Mouse (Mus musculus) lung, postnatal 0 days (tissue): ENCODE measurements around the gene Plpp7. TPM values are rescaled to one million over a fixed set of nuclear protein-coding genes. Genes with fewer than 3 reads are reported as not detected.
A peak's percentile ranks its signal among the peaks of the same experiment; 100 is the strongest.

Experiments
- ATAC-seq: fragments of 200-750 bp; cut with Nextera tagmentation; 2 replicates; pipeline ENCODE4 v1.8.0; 2017; ENCODE audit warnings: moderate library complexity
- DNase-seq: peaks from one replicate; pipeline ENCODE4 v3.0.0-alpha.2; 2016; ENCODE audit warnings: low spot score
- H3K27ac ChIP-seq: fragments of 300-500 bp; sonication (generic); 2 replicates; pipeline ENCODE4 v1.5.1; 2014; ENCODE audit warnings: antibody characterized with exemption, mild to moderate bottlenecking, low read length, mixed read lengths
- H3K27me3 ChIP-seq: fragments of 300-500 bp; sonication (generic); replicated peaks from 2 replicates; pipeline ENCODE4 v1.6.1; 2014; ENCODE audit warnings: low read length, mixed read lengths; ENCODE audit not compliant: insufficient read depth
- H3K36me3 ChIP-seq: fragments of 300-500 bp; sonication (generic); 2 replicates; pipeline ENCODE4 v1.6.1; 2014; ENCODE audit warnings: low read length, mixed read lengths; ENCODE audit not compliant: insufficient read depth
- H3K4me1 ChIP-seq: fragments of 300-500 bp; sonication (generic); 2 replicates; pipeline ENCODE4 v1.6.1; 2014; ENCODE audit warnings: antibody characterized with exemption, low read depth, low read length, mixed read lengths; ENCODE audit not compliant: insufficient read depth
- H3K4me2 ChIP-seq: fragments of 300-500 bp; sonication (generic); replicated peaks from 2 replicates; pipeline ENCODE4 v1.6.1; 2014; ENCODE audit warnings: low read depth, mild to moderate bottlenecking, low read length, moderate library complexity, mixed read lengths
- H3K4me3 ChIP-seq: fragments of 300-500 bp; sonication (generic); 2 replicates; pipeline ENCODE4 v1.5.1; 2014; ENCODE audit warnings: low read depth, low read length
- H3K9ac ChIP-seq: fragments of 300-500 bp; sonication (generic); replicated peaks from 2 replicates; pipeline ENCODE4 v1.6.1; 2014; ENCODE audit warnings: low read depth, mild to moderate bottlenecking
- H3K9me3 ChIP-seq: fragments of 300-500 bp; sonication (generic); 2 replicates; pipeline ENCODE4 v1.6.1; 2016; ENCODE audit warnings: low read length, mixed read lengths
- CTCF ChIP-seq: IDR thresholded peaks from 2 replicates; pipeline ENCODE4 v1.5.1; 2016; ENCODE audit warnings: antibody characterized with exemption, mild to moderate bottlenecking
- EP300 ChIP-seq: IDR thresholded peaks from 2 replicates; pipeline ENCODE4 v1.6.1; 2016; ENCODE audit warnings: antibody characterized with exemption, mild to moderate bottlenecking, control low read depth
- WGBS: fragments of 180-500 bp; shearing (Covaris S2); extraction: QIAGEN DNeasy Blood & Tissue Kit; methylation state at CpG from one replicate; pipeline ENCODE4 v1.1.7; 2014; 5-methylcytosine and 5-hydroxymethylcytosine counted together
- polyA plus RNA-seq: library from polyadenylated mRNA; unstranded; fragments of >200 nt; fragmentation: Nextera tagmentation; extraction: Ambion mirVana; gene quantifications from 2 replicates; pipeline ENCODE4 v1.2.1, GENCODE M21; 2015

Plpp7 gene
- 2.4 and 2.5 TPM in 2 replicates for polyA plus RNA-seq

GRCm38 (mm10) chr2:32095351-32096121 is at the start of gene Plpp7:
Plpp7 (plus strand) TSS chr2:32095528.
- peak; percentile 57 for DNase-seq
- 48% methylated on average over 22 of the region's 22 CpGs for WGBS
- Histone ChIP-seq H3K9ac (0 out of 2 replicates have a peak within 1 kb of the TSS, but pooled peaks have one; percentile 26), H3K9me3 (no peaks in the 10 kb centered on the region), H3K4me3 (peak within 1 kb of the TSS; percentile 28; the same call in 1 of the 2 replicates), H3K27me3 (no peaks in the 10 kb centered on the region), H3K4me1 (no peaks in the 10 kb centered on the region), H3K36me3 (no peaks in the 10 kb centered on the region), H3K27ac (no peak within 1 kb of the TSS), H3K4me2 (peak within 1 kb of the TSS; percentile 36)
- TF ChIP-seq CTCF (no peak), EP300 (no peak)
- peak; percentile 73 for ATAC-seq

DNA sequence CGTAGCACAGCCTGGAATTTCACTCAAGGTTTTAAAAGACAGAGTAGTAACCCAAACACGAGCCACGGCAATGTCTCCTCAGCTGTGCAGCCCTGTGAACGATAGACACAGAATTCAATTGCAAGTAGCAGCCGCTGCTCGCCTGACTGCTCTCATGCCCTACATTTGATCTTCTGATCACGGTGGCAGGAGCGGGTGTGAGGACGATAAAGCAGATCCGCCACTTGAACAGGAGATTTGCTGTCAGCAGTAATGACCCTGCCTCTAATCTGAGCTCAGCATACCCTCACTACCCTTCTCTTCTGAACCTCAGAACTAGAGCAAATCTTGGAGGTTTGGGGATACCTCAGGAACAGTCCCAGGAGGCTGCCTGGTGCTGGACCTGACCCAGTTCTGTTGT is 49.3 kb upstream of the Plpp7 start:
- Histone ChIP-seq H3K9ac (no peak overlapping the region), H3K4me2 (no peak overlapping the region), H3K4me3 (no peak overlapping the region), H3K27ac (no peak overlapping the region), H3K9me3 (no peaks in the 10 kb centered on the region), H3K27me3 (no peaks in the 10 kb centered on the region), H3K36me3 (peaks cover 38% of the 10 kb centered on the region), H3K4me1 (no peaks in the 10 kb centered on the region)
- ATAC-seq (no peak), DNase-seq (no peak)
- TF ChIP-seq CTCF = no peak
- no peak for TF ChIP-seq EP300
- WGBS = 85% methylated on average over 10 of the region's 10 CpGs

- Histone ChIP-seq H3K4me1 (no peaks in the 10 kb centered on the region), H3K4me3 (no peak overlapping the region), H3K9ac (no peak overlapping the region), H3K27ac (no peak overlapping the region), H3K9me3 (no peaks in the 10 kb centered on the region), H3K27me3 (no peaks in the 10 kb centered on the region), H3K4me2 (no peak overlapping the region), H3K36me3 (peaks cover 48% of the 10 kb centered on the region)
- ATAC-seq (no peak), DNase-seq (no peak)
- TF ChIP-seq CTCF (no peak), EP300 (no peak)
- 91% methylated on average over 10 of the region's 10 CpGs for WGBS
Observed at GRCm38 (mm10) chr2:32047323-32047722, 48.0 kb upstream of the Plpp7 start.

DNA sequence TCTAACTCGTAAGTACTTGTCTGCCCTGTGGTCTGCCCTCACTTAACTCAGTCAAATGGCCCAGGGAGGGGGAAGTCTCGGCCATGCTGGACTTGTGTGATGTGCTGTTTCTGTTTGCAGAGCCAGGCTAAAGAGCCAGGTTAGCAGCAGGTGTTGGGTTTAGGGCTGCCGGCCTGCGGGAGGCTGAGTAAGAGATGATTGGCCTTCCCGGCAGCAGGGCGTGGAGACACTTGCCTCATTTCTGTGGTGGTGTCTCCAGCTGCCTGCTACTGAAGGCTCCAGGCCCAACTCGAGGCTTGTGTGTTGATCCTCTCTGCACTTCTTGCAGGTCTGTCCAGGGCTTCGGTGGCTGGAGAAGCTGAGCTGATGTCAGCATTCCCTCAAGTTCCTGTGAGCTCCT is 43.5 kb upstream of the Plpp7 start:
- H3K36me3 ChIP-seq = peaks cover 27% of the 10 kb centered on the region; the same call in 1 of the 2 replicates
- WGBS = 72% methylated on average over 8 of the region's 8 CpGs
- no peak overlapping the region for H3K27ac ChIP-seq

GRCm38 (mm10) chr2:32052418-32052817 is 42.9 kb upstream of the Plpp7 start:
- Histone ChIP-seq H3K27ac (no peak overlapping the region), H3K36me3 (peaks cover 27% of the 10 kb centered on the region; the same call in 1 of the 2 replicates), H3K4me3 (no peak overlapping the region), H3K4me2 (no peak overlapping the region), H3K27me3 (no peaks in the 10 kb centered on the region), H3K9ac (no peak overlapping the region), H3K4me1 (no peaks in the 10 kb centered on the region), H3K9me3 (no peaks in the 10 kb centered on the region)
- WGBS = 85% methylated on average over 7 of the region's 7 CpGs
- DNase-seq (no peak), ATAC-seq (no peak)
- TF ChIP-seq CTCF (no peak), EP300 (no peak)

More for the DNA sequence above, 43.5 kb upstream of the Plpp7 start:
- H3K9me3 ChIP-seq = no peaks in the 10 kb centered on the region
- H3K4me3 ChIP-seq = no peak overlapping the region
- ATAC-seq = no peak
- no peaks in the 10 kb centered on the region for H3K4me1 ChIP-seq
- H3K4me2 ChIP-seq = no peak overlapping the region
- TF ChIP-seq EP300 = no peak
- no peak for TF ChIP-seq CTCF
- H3K27me3 ChIP-seq = no peaks in the 10 kb centered on the region
- no peak overlapping the region for H3K9ac ChIP-seq
- DNase-seq = no peak

- ATAC-seq = no peak
- TF ChIP-seq CTCF (no peak), EP300 (no peak)
Observed at GRCm38 (mm10) chr2:32055357-32055965, 39.9 kb upstream of the Plpp7 start.

More at GRCm38 (mm10) chr2:32055357-32055965, 39.9 kb upstream of the Plpp7 start:
- peaks cover 13% of the 10 kb centered on the region; the same call in 1 of the 2 replicates for H3K36me3 ChIP-seq
- H3K9ac ChIP-seq = no peak overlapping the region
- no peaks in the 10 kb centered on the region for H3K4me1 ChIP-seq
- WGBS = 67% methylated on average over 7 of the region's 7 CpGs
- no peaks in the 10 kb centered on the region for H3K27me3 ChIP-seq
- H3K27ac ChIP-seq = no peak overlapping the region
- H3K9me3 ChIP-seq = no peaks in the 10 kb centered on the region
- no peak overlapping the region for H3K4me3 ChIP-seq
- no peak for DNase-seq
- H3K4me2 ChIP-seq = no peak overlapping the region
